Mouse (Mus musculus): ENCODE measurements around the gene Fcer1g.

- TF ChIP-seq CTCF (IDR thresholded peaks at IDR 0.05; ENCODE audit: low read depth, low read length) = peak; percentile 44; the same call in 1 of the 2 replicates
- TF ChIP-seq TAL1 (conservative IDR thresholded peaks at IDR 0.05; ENCODE audit: low read depth, low read length) = no peak
- no peak for TF ChIP-seq POLR2AphosphoS5 (IDR thresholded peaks at IDR 0.05; ENCODE audit: insufficient replicate concordance, low read depth, low read length)
- no peak for TF ChIP-seq GATA1 (IDR thresholded peaks at IDR 0.05; ENCODE audit: borderline replicate concordance, low read length)
Observed at GRCm38 (mm10) chr1:171256937-171257548, 22.9 kb upstream of the Fcer1g start.

Data from G1E (cell line).